Mouse (Mus musculus): Measurements from ENCODE around the gene Cxcl12. TPM values are rescaled to one million over a fixed set of nuclear protein-coding genes. Genes with fewer than 3 reads are reported as not detected.

Gene Cxcl12
- polyA plus RNA-seq, 1 experiment from 2014 or later = 190 TPM

GRCm38 (mm10) chr6:117202856-117203400 lies 34.6 kb downstream of the Cxcl12 start:
- DNase-seq (ENCODE audit: low spot score) (no peak), ATAC-seq (ENCODE audit: low read depth) (no peak)
- H3K4me1 ChIP-seq (ENCODE audit: control insufficient read depth, insufficient read depth, low read length) = no peaks in the 10 kb centered on the region
- H3K36me3 ChIP-seq (ENCODE audit: control insufficient read depth, insufficient read depth, low read length) = no peaks in the 10 kb centered on the region
- H3K4me2 ChIP-seq (ENCODE audit: low read depth, low read length) = no peak overlapping the region
- no peak overlapping the region for H3K4me3 ChIP-seq (ENCODE audit: low read depth, low read length)
- H3K9me3 ChIP-seq (ENCODE audit: control insufficient read depth, low read length) = no peaks in the 10 kb centered on the region
- WGBS = 77% methylated on average over 2 of the region's 2 CpGs
- H3K27me3 ChIP-seq (replicated peaks; ENCODE audit: control insufficient read depth, insufficient read depth, low read length) = no peaks in the 10 kb centered on the region
- H3K27ac ChIP-seq (replicated peaks; ENCODE audit: low read depth, low read length) = no peak overlapping the region
- no peak overlapping the region for H3K9ac ChIP-seq (ENCODE audit: low read depth, low read length)

GRCm38 (mm10) chr6:117204112-117204511 lies 35.8 kb downstream of the Cxcl12 start:
- 90% methylated on average over 3 of the region's 3 CpGs for WGBS
- Histone ChIP-seq H3K9me3 (ENCODE audit: control insufficient read depth, low read length) (no peaks in the 10 kb centered on the region), H3K4me1 (ENCODE audit: control insufficient read depth, insufficient read depth, low read length) (no peaks in the 10 kb centered on the region), H3K4me2 (ENCODE audit: low read depth, low read length) (no peak overlapping the region), H3K36me3 (ENCODE audit: control insufficient read depth, insufficient read depth, low read length) (no peaks in the 10 kb centered on the region), H3K27me3 (replicated peaks; ENCODE audit: control insufficient read depth, insufficient read depth, low read length) (no peaks in the 10 kb centered on the region), H3K9ac (ENCODE audit: low read depth, low read length) (no peak overlapping the region), H3K4me3 (ENCODE audit: low read depth, low read length) (no peak overlapping the region), H3K27ac (replicated peaks; ENCODE audit: low read depth, low read length) (no peak overlapping the region)
- no peak for DNase-seq (ENCODE audit: low spot score)
- ATAC-seq (ENCODE audit: low read depth) = no peak

- Histone ChIP-seq H3K36me3 (ENCODE audit: control insufficient read depth, insufficient read depth, low read length) (no peaks in the 10 kb centered on the region), H3K4me3 (ENCODE audit: low read depth, low read length) (no peak overlapping the region), H3K27ac (replicated peaks; ENCODE audit: low read depth, low read length) (no peak overlapping the region), H3K9me3 (ENCODE audit: control insufficient read depth, low read length) (no peaks in the 10 kb centered on the region), H3K9ac (ENCODE audit: low read depth, low read length) (no peak overlapping the region), H3K27me3 (replicated peaks; ENCODE audit: control insufficient read depth, insufficient read depth, low read length) (no peaks in the 10 kb centered on the region), H3K4me1 (ENCODE audit: control insufficient read depth, insufficient read depth, low read length) (no peaks in the 10 kb centered on the region), H3K4me2 (ENCODE audit: low read depth, low read length) (no peak overlapping the region)
- ATAC-seq (ENCODE audit: low read depth) = no peak
- WGBS = 84% methylated on average over 2 of the region's 2 CpGs
- no peak for DNase-seq (ENCODE audit: low spot score)
Observed at GRCm38 (mm10) chr6:117206834-117207233, 38.5 kb downstream of the Cxcl12 start.

GRCm38 (mm10) chr6:117207289-117207688 lies 39.0 kb downstream of the Cxcl12 start:
- Histone ChIP-seq H3K4me2 (ENCODE audit: low read depth, low read length) (no peak overlapping the region), H3K27ac (replicated peaks; ENCODE audit: low read depth, low read length) (no peak overlapping the region), H3K27me3 (replicated peaks; ENCODE audit: control insufficient read depth, insufficient read depth, low read length) (no peaks in the 10 kb centered on the region), H3K9me3 (ENCODE audit: control insufficient read depth, low read length) (no peaks in the 10 kb centered on the region), H3K4me1 (ENCODE audit: control insufficient read depth, insufficient read depth, low read length) (no peaks in the 10 kb centered on the region), H3K36me3 (ENCODE audit: control insufficient read depth, insufficient read depth, low read length) (no peaks in the 10 kb centered on the region), H3K4me3 (ENCODE audit: low read depth, low read length) (no peak overlapping the region), H3K9ac (ENCODE audit: low read depth, low read length) (no peak overlapping the region)
- ATAC-seq (ENCODE audit: low read depth) (no peak), DNase-seq (ENCODE audit: low spot score) (no peak)
- 90% methylated on average over 1 of the region's 1 CpGs for WGBS

- Histone ChIP-seq H3K36me3 (ENCODE audit: control insufficient read depth, insufficient read depth, low read length) (no peaks in the 10 kb centered on the region), H3K4me1 (ENCODE audit: control insufficient read depth, insufficient read depth, low read length) (no peaks in the 10 kb centered on the region), H3K9ac (ENCODE audit: low read depth, low read length) (no peak overlapping the region), H3K27ac (replicated peaks; ENCODE audit: low read depth, low read length) (no peak overlapping the region), H3K4me3 (ENCODE audit: low read depth, low read length) (no peak overlapping the region), H3K27me3 (replicated peaks; ENCODE audit: control insufficient read depth, insufficient read depth, low read length) (no peaks in the 10 kb centered on the region), H3K4me2 (ENCODE audit: low read depth, low read length) (no peak overlapping the region), H3K9me3 (ENCODE audit: control insufficient read depth, low read length) (no peaks in the 10 kb centered on the region)
- no peak for ATAC-seq (ENCODE audit: low read depth)
- no peak for DNase-seq (ENCODE audit: low spot score)
- 57% methylated on average over 6 of the region's 6 CpGs for WGBS
Observed at GRCm38 (mm10) chr6:117210086-117210485, 41.8 kb downstream of the Cxcl12 start.

- DNase-seq (ENCODE audit: low spot score) (peak; percentile 30), ATAC-seq (ENCODE audit: low read depth) (no peak)
- no peaks in the 10 kb centered on the region for H3K27me3 ChIP-seq (replicated peaks; ENCODE audit: control insufficient read depth, insufficient read depth, low read length)
- H3K4me1 ChIP-seq (ENCODE audit: control insufficient read depth, insufficient read depth, low read length) = no peaks in the 10 kb centered on the region
- no peak overlapping the region for H3K9ac ChIP-seq (ENCODE audit: low read depth, low read length)
- WGBS = 37% methylated on average over 6 of the region's 6 CpGs
- H3K9me3 ChIP-seq (ENCODE audit: control insufficient read depth, low read length) = no peaks in the 10 kb centered on the region
- H3K4me2 ChIP-seq (ENCODE audit: low read depth, low read length) = no peak overlapping the region
- H3K36me3 ChIP-seq (ENCODE audit: control insufficient read depth, insufficient read depth, low read length) = no peaks in the 10 kb centered on the region
- no peak overlapping the region for H3K4me3 ChIP-seq (ENCODE audit: low read depth, low read length)
- no peak overlapping the region for H3K27ac ChIP-seq (replicated peaks; ENCODE audit: low read depth, low read length)
Observed at GRCm38 (mm10) chr6:117210536-117210935, 42.2 kb downstream of the Cxcl12 start.

GRCm38 (mm10) chr6:117214506-117214905 lies 46.2 kb downstream of the Cxcl12 start:
- ATAC-seq (ENCODE audit: low read depth) = no peak
- WGBS = 77% methylated on average over 5 of the region's 5 CpGs

GRCm38 (mm10) chr6:117218442-117219299 lies 50.3 kb downstream of the Cxcl12 start:
- Histone ChIP-seq H3K4me1 (ENCODE audit: control insufficient read depth, insufficient read depth, low read length) (peaks cover 9% of the 10 kb centered on the region), H3K9me3 (ENCODE audit: control insufficient read depth, low read length) (no peaks in the 10 kb centered on the region), H3K9ac (ENCODE audit: low read depth, low read length) (no peak overlapping the region), H3K4me3 (ENCODE audit: low read depth, low read length) (no peak overlapping the region), H3K27ac (replicated peaks; ENCODE audit: low read depth, low read length) (no peak overlapping the region), H3K4me2 (ENCODE audit: low read depth, low read length) (no peak overlapping the region), H3K27me3 (replicated peaks; ENCODE audit: control insufficient read depth, insufficient read depth, low read length) (no peaks in the 10 kb centered on the region), H3K36me3 (ENCODE audit: control insufficient read depth, insufficient read depth, low read length) (no peaks in the 10 kb centered on the region)
- 74% methylated on average over 9 of the region's 9 CpGs for WGBS
- no peak for DNase-seq (ENCODE audit: low spot score)
- no peak for ATAC-seq (ENCODE audit: low read depth)

More at GRCm38 (mm10) chr6:117214506-117214905, 46.2 kb downstream of the Cxcl12 start:
- Histone ChIP-seq H3K9ac (ENCODE audit: low read depth, low read length) (no peak overlapping the region), H3K4me3 (ENCODE audit: low read depth, low read length) (no peak overlapping the region), H3K4me1 (ENCODE audit: control insufficient read depth, insufficient read depth, low read length) (peaks cover 9% of the 10 kb centered on the region), H3K36me3 (ENCODE audit: control insufficient read depth, insufficient read depth, low read length) (no peaks in the 10 kb centered on the region), H3K9me3 (ENCODE audit: control insufficient read depth, low read length) (no peaks in the 10 kb centered on the region), H3K27ac (replicated peaks; ENCODE audit: low read depth, low read length) (no peak overlapping the region), H3K4me2 (ENCODE audit: low read depth, low read length) (no peak overlapping the region), H3K27me3 (replicated peaks; ENCODE audit: control insufficient read depth, insufficient read depth, low read length) (no peaks in the 10 kb centered on the region)
- no peak for DNase-seq (ENCODE audit: low spot score)

GRCm38 (mm10) chr6:117219300-117219680 lies 51.0 kb downstream of the Cxcl12 start:
- WGBS = 23% methylated on average over 3 of the region's 3 CpGs
- H3K9ac ChIP-seq (ENCODE audit: low read depth, low read length) = no peak overlapping the region
- ATAC-seq (ENCODE audit: low read depth) (no peak), DNase-seq (ENCODE audit: low spot score) (peak; percentile 72)
- peaks cover 9% of the 10 kb centered on the region for H3K4me1 ChIP-seq (ENCODE audit: control insufficient read depth, insufficient read depth, low read length)
- no peaks in the 10 kb centered on the region for H3K9me3 ChIP-seq (ENCODE audit: control insufficient read depth, low read length)
- H3K27me3 ChIP-seq (replicated peaks; ENCODE audit: control insufficient read depth, insufficient read depth, low read length) = no peaks in the 10 kb centered on the region
- H3K27ac ChIP-seq (replicated peaks; ENCODE audit: low read depth, low read length) = no peak overlapping the region
- no peak overlapping the region for H3K4me2 ChIP-seq (ENCODE audit: low read depth, low read length)
- H3K36me3 ChIP-seq (ENCODE audit: control insufficient read depth, insufficient read depth, low read length) = no peaks in the 10 kb centered on the region
- no peak overlapping the region for H3K4me3 ChIP-seq (ENCODE audit: low read depth, low read length)

Measured in embryonic facial prominence, embryonic 14.5 days (tissue).